Mouse (Mus musculus): ENCODE results near the gene Rnf166.

GRCm38 (mm10) chr8:122443262-122444006 lies 32.4 kb downstream of the Rnf166 start, which contains the start of gene Mvd:
- TF ChIP-seq POLR2A (IDR thresholded peaks at IDR 0.05; ENCODE audit: low read depth, low read length) (peak; percentile 88; the same call in 1 of the 2 replicates), CTCF (IDR thresholded peaks at IDR 0.05; ENCODE audit: extremely low read depth, insufficient read depth, insufficient read length, insufficient replicate concordance) (peak; percentile 38; the same call in 1 of the 2 replicates)

Data from spleen, adult 2 months (tissue).